Mouse (Mus musculus): ENCODE data around the gene Map1lc3b.

Map1lc3b gene

DNA sequence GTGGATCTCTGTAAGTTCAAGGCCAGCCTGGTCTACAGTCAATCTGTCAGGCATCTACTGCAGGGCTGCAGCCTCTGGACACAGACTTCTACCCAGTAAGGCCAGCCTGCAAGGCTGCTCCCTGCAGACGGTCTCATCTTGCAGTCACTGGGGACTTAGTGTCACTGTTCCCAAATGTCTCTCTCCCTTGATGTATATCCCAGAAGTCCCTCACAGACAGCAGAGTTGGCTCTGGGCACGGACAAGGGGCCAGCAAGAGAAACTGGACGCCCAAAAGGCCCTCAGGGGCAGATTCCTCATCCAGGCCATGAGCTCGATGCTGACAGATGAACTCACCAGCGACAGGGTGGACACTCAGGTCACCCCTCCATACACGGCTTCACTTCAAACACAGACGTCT, 18.0 kb upstream of the Map1lc3b start:
- 83% methylated on average over 7 of the region's 7 CpGs for WGBS

DNA sequence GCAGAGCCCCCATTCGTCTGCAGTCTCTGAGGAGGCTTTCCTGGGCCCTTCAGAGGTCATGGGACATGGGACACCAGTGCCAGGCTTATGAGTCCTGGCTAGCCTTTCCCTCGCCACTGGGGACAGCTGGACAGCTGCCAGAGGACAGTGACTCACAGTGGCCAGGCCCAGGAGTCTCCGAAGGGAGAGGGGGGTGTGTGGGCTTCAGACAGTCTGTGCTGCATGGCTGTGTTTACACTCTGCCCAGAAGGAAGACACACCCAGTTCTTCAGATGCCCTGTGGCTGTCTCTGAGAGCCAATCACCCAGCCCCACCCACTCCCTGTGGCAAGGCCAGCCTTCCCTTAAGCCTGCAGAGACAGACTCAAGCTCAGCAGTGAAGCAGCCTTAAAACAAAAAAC, 16.9 kb upstream of the Map1lc3b start:
- 19% methylated on average over 3 of the region's 3 CpGs for WGBS

DNA sequence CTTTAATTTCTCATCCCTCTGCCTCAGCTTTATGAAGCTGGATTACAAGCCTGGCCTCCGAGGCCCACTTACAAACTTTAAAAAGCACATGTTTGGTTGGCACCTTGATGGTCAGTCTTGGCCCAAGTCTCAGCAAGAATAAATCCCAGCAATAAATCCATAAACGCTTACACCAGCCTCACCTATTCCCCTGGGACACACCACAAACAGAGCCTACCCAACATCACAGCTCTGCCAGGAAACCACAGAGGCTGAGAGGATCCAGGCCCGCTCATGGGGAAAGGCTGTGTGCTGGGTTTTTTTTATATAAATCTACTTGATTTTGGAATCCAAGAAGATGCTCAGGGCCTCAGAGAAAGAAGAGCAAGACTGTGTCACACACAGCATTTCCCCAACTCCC, 14.5 kb upstream of the Map1lc3b start:
- 74% methylated on average over 3 of the region's 3 CpGs for WGBS

DNA sequence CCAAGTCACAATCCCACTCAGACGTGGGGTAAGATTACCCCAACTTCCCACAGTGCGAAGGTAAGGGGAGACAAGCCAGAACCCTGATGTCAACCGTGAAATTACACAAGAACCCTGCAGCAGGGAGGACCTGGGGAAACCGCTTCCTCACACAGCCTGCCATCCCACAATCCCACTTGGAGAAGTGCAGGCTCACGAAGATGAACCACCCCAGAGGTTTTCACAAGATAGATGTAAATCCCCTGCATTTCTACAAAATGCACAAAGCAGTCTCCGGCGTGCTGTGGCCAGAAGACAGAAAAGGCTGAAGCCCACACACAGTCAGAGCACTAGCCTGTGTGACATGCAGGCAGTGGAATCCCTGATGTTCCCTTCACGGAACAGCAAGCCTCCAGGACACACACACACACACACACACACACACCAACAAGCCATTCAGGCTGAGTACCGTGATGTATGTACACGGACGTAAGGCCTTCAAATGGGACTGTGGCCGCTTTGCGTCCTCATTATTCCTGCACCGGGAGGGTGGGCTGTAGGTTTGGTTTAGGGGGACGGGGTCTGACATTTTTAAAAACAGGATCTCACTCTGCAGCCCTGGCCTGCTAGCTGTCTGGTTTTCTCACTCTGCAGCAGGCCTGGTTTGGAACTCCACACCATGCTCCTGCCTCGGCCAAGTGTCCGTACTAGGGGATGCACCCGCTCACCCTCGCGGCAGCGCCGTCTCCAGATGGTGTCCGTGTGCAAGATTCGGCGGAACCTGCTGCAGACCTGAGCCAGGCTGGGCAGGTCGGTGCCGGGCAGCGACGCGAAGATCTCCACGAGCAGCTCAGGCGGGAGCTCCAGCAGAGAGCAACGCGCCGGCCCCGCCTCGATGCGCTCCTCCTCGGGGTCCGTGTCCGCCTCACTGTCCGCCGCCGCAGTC, 12.1 kb upstream of the Map1lc3b start:
- WGBS, result 1% methylated on average over 41 of the region's 44 CpGs

DNA sequence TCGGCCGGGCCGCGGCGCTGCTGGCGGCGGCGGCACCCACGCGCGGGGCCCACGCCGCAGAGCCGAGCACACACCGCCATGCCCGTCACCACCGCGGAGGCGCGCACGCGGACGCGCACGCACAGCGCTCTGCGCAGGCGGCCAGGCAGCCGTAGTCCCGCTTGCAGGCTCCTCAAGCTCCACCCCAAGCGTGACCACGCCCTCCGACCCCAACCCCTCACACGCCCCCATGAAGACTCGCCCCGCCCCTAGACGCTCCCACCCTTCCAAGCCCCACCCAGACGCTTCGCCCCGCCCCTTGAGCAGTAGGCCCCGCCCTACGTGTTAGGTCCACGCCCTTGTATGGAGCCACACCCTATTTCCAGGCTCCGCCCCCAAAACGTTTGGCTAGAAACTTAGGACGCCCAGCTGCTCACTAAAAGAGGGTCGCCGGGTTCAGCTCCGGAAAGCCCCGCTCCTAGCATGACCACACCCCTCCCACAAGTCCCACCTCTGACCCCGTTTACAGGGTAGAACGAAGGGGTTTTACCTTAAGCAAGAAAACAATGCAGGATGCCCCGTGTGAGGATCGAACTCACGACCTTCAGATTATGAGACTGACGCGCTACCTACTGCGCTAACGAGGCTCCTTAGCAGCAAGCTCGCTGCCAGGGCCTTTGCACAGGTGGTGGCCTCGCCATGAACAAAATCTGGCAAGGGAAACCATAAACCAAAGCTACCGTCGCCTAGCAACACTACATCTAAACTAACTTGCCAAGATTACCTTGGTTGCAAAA, 11.3 kb upstream of the Map1lc3b start, which contains the start of gene Fbxo31:
Gene Fbxo31 (minus strand): TSS at position 131 of the 776 bp plus-strand sequence.
- 1% methylated on average over 62 of the region's 63 CpGs for WGBS

DNA sequence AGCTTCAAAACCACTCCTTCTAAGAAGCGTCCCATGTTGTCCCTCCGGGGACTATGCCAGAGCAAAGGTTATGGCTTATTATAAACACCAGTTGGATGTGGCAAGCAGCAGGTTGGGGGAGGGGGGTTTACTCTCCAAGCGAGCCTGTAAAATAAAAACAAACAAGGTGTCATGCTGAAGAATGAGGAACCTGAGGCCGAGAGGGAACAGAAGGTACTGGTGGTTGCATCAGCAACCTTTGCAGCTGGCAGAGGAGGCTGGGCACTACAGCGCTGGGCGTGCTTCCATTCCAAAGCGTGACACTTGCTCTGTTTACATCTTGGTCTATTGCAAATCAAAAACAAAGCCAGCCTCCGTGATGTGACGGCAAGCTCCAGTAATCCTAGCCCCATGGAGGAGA, 9.7 kb upstream of the Map1lc3b start:
- whole genome bisulfite sequencing, result 48% methylated on average over 9 of the region's 9 CpGs

DNA sequence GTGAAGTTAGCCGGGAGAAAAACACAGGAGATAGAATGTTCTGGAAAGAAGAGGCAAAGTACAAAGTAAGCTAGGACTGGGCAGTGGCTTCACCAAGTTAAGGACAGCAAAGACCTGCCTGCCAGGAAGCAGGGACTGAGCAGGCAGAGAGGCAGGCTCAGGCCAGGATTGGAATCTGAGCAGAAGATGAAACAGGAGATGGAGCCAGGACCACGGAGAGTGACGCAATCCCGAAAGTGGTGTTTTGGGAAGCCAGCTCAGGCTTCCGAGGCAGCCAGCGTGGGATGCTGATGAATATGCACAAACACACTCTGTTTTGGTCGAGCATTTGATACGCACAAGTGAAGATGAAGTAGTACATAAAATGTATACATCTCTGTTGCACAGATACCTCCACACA, 6.5 kb upstream of the Map1lc3b start:
- 31% methylated on average over 8 of the region's 8 CpGs for WGBS

DNA sequence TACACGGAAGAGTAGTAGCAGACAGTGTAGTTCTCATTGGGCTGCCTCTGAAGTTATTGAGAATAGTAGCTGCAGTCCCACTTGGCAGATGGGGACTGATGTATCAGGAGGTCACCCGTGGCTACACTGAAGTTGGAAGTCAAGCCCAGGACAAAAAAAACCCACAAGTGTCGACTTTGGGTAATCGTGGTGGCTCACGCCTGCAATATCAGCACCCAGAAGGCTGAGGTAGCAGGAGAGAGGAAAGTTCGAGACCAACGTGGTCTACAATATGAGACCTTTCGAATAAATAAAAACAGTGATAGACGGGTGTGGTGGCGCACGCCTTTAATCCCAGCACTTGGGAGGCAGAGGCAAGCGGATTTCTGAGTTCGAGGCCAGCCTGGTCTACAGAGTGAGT, 5.4 kb upstream of the Map1lc3b start:
- 38% methylated on average over 13 of the region's 13 CpGs for WGBS

DNA sequence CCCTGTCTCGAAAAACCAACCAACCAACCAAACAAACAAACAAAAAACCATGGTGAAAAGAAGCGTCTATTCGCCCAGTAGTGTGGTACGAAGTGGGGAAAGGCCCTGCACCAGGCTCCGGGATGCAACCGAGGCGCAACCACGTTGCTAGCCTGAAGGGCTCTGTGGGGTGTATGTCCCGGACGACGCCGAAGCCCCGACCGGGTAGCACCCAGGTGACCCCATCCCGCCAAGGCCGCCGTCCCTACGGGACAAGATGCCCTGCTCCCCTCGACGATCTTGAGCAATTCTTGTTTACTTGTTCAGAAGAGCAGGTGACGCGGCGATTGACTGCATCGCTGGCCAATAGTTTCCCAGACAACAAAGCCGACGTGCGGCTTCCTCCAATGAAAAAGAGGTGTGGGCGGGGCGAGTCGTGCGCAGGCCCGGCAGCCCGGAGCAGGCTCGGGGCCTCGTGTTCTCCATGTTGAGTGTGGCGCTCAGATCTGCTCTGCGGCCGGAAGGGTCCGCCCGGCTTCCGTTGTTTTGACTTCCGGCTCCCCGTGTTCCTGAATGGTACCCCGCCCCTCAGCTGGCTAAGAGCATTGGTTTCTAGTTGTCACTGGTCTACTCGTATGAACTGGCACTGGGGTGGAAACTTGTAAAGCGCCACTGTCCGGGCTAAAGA, 4.9 kb upstream of the Map1lc3b start:
- under 1% methylated on average over 47 of the region's 47 CpGs for WGBS

DNA sequence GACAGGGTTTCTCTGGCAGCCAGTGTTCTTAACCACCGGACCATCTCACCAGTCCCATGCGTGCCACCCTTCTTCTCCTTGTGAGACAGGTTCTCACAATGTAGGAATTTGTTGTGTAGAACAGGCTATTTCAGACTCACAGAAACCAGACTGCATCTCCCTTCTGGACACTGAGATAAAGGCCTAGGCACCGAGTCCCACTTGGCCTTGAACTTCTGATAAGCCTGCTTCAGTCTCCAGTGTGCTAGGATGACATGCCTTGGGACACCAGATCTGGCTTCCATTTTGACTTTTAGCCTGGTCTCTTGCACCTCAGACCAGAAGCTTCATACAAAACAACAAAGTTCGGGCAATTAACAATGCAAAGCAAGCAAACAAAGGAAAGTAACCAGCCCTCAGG, 1.4 kb upstream of the Map1lc3b start:
- 85% methylated on average over 4 of the region's 4 CpGs for WGBS

DNA sequence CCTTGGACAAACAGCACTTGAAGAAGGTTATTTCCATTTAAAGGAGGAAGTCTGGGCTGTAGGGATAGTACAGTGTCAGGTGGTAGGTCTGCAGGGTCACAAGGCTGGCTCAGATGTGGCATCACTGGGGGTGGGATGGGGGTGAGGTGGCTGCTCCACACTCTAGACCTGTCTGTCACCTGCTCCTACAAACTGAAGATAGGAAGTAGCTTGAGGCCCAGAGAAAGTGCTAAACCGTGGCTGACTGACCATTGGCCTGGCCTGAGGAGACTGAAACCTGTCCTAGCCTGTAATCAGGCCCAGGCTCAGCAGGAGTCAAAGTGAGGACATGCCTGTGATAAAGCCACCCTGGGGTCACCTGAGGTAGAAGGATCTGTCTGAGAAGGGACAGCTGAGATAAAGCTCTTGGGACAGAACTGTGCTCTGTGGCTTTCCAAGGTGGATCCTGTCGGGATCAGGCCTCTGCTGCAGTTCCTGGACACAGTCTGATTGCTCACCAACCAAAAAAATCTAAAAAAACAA, 895 bp upstream of the Map1lc3b start:
- WGBS, result 37% methylated on average over 2 of the region's 2 CpGs

DNA sequence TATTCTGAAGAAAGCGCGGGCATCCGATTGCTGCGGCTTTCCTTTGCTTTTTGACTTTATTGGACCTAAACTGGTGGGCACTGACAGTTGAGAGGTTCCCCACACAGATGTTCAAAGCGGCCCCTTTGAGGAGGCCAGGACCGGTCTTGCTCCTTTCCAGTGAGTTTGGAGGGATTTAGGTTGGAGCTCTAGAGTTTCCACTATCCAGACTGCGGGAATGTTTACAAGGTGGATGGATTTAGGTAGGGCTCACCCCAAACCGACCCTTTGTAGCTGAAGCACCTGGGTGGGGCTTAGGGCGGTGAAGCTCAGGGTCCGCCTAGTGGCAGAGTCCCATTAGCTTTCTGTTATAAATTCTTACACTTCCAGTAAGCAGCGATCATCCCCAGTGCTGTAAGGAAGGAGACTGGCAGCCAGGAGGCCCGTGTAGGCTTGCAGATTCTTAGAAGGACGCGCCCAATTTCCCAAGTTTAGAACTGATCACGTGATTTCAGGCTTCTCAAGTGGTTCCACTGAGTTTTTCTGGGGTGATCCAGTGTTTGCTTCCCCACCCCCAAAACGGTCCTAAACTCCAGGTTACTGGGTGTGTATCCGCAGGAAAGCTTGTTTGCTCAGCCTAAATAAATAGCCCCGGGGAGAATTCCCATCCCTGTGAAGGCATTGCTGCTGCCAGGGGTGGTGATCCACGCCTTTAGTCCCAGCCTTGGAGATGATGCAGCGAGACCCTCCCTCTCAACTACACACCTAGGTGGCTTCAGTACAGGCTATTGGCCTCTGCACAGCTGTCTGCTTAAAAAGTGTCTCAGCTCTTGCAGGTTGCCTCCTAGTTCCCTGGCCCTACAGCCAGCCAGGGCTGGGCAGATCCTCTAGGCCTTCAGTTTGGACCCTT, 1.3 kb downstream of the Map1lc3b start:
- WGBS, result 12% methylated on average over 20 of the region's 20 CpGs

DNA sequence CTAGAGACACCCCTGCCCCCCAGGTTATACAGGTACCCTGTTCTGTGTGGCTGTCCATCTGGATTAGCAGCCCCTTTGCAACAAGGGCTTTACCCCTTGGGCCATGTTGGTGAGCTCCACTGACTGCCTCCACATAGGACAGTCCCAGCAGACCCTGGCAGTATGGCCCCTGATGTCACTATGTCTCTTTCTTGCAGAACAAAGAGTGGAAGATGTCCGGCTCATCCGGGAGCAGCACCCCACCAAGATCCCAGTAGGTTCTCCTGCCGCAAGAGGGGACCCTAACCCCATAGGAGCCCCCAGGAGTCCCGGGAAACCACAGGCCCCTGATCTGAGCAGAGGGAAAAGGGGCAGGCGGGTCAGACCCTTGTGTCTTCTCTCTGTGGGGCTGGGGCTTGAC, 3.1 kb downstream of the Map1lc3b start:
- WGBS, result 81% methylated on average over 5 of the region's 5 CpGs

DNA sequence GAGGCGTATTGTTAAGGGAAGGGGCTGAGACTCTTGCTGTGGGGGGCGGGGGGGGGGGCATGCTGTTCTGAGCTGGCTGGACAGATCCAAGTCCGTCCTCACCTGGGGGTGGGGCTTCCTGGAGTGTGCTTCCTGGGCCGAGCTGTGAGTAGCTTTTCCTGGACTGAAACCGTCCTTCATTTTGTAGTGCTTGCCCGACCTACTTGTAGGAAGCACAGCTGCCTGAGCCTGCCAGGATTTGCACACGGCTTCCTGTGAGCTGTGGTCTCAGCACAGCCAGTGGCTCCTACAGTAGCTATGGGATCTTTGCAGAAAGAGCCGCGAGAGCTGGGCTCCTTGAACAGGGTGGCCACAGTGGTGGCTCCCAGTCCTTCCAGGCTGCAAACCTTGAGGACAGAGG, 3.8 kb downstream of the Map1lc3b start:
- 28% methylated on average over 9 of the region's 9 CpGs for WGBS

DNA sequence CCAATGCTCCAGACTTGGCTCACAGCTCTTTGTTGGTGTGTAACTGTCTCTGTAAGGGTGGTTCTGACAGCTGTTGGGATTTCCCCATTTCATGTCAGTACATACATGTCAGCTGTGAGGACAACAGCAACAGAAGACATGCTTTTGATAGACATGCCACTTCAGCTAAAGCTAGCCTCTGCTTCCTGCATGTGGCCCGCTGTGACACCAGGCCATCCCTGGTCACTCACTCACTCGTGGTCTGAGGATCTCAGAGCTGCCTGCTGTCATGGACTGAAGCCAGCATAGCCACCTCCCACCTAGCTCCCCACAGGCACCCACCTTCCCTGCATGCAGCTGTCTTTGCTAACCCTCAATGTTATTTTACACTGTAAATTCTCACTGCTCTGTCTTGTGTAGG, 7.3 kb downstream of the Map1lc3b start:
- 44% methylated on average over 2 of the region's 2 CpGs for WGBS

DNA sequence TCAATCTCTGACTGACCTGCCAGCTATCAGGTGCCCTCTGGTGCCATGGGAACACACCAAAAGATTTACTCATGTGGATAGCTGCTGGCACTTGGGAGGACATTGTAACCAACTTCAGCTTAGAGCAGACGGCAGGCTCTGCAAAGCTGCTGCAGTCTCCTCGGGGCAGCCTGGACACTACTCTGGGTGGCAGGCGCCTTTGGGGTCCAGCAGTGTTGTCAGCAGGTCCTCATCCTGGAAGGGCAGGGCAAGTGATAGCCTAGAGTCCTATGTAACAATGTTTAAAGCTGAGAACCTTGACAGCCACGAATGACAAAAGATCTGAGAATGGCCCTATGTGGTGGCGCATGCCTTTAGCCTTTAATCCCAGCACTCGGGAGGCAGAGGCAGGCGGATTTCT, 8.0 kb downstream of the Map1lc3b start:
- WGBS, result 84% methylated on average over 7 of the region's 7 CpGs

DNA sequence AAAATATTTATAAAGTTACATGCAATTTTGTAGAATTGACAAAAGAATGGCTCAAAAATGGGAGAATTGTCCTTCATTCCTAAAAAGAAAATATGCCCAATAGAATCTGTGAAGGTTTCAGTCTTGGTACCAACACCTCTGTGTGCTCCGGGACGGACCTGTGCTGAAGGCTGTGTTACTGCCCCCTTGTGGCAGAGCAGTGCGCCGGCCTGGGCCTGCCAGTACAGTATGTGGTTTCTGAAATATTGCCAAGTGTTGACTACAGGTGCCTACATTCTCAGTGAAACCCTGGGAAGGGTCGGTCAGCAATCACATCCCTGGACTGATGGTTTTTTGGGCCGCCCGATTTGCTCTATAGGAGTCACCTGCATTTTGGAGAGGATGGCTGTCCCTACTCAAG, 8.7 kb downstream of the Map1lc3b start:
- WGBS, result 21% methylated on average over 7 of the region's 7 CpGs

DNA sequence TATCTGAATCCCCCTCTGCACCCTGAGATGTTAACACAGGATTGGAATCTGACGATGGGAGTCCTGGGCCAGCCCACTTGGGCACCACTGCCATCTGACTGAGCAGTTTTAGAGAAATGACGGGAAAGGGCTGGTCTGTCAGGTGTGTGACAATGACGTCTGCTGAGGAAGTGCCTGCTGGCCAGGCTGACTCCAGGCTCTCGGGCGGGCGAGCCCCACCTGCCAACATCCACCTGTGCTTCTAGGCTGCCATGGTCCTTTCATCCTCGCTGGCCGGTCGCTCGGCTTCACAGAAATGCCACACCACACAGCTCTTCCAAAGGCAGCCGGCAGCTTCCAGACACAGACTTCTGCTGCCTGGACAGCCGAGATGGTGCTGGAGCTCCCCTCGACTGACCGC, 9.7 kb downstream of the Map1lc3b start:
- 80% methylated on average over 14 of the region's 14 CpGs for WGBS

DNA sequence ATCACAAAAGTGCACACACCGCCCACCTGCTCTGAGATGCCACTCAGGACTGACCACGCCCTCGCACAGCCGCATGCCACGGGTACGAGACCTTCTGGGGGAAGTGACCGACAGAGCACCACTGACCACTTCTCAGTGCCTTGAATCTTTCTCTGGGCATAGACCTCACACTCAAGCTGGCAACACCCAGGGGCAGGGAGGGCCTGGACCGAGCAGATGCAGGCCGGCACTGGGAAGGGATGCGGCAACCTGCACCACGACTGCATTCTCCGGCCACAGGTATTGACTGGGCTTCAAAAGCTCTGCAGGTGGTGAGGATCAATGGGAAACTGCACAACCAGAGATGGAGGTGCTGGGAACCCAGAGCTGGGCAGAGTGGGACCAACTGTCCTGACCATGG, 12.2 kb downstream of the Map1lc3b start:
- 92% methylated on average over 12 of the region's 12 CpGs for WGBS

DNA sequence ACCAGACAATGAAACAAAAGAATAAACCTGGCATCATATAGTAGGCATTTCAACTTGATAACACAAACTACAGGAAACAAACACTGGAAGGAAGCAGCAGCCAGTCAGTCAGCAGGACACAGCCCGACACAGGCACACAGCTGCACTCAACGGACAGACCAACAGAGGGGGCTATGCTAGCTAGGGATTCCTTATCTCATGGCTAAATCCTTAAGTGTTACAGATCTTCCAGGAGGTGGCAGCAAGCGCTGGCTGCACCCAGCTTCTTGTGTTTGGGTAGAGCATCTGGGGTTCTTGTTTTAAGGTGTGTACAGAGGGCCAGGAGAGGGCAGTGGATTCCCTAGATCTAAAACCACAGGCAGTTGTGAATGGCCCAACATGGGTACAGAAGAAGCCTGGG, 12.7 kb downstream of the Map1lc3b start:
- 7% methylated on average over 3 of the region's 3 CpGs for WGBS

DNA sequence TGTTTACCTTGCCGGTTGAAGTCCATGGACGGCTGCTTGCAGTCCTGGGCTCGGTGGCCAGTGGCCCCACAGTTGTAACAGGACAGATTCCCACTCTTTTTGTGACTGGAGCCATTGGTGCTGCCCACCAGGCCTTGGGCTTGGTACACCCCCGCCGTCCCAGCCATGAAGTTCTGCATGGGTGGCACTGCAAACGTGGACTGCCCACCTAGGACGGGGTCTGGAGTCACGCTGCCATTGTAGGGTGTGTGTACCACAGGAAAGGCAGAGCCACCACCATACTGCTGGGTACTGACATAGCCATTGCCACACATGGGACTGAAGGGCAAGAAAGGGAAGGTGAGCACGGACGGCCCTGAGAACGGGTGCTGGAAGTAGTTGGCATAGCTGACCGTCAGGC, 13.6 kb downstream of the Map1lc3b start:
- WGBS, result 87% methylated on average over 12 of the region's 12 CpGs
